Mouse (Mus musculus) kidney, adult 2 months (tissue): ENCODE results near the gene Ugt2b36.
"Not testable (repeated sequence)": the region's sequence is repeated elsewhere in the genome, so short reads cannot be mapped to it uniquely, and the experiment has no call there.

Source experiments
- CTCF ChIP-seq: fragments of 200-500 bp; conservative IDR thresholded peaks from 2 replicates; pipeline ENCODE4 v1.5.1; 2011; ENCODE audit warnings: low read depth, mild to moderate bottlenecking, control low read depth, low read length, moderate library complexity, mixed read lengths; ENCODE audit not compliant: insufficient read depth, insufficient read length
- POLR2A ChIP-seq: fragments of 200-500 bp; IDR thresholded peaks from one replicate; pipeline ENCODE4 v1.6.1; 2011; ENCODE audit warnings: low read depth, low read length, control low read depth

GRCm38 (mm10) chr5:87140196-87140595, 47.8 kb upstream of the Ugt2b36 start, which contains the start of gene Ugt2b5:
- TF ChIP-seq POLR2A, CTCF: not testable (repeated sequence)
